Mouse (Mus musculus) cerebellum, adult 11 months (tissue): ENCODE data around the gene Nck2.
"Not testable (repeated sequence)": the region's sequence is repeated elsewhere in the genome, so short reads cannot be mapped to it uniquely, and the experiment has no call there.

Experiments used
- DNase-seq: peaks from one replicate; pipeline ENCODE4 v3.0.0; 2022

Gene Nck2

DNA sequence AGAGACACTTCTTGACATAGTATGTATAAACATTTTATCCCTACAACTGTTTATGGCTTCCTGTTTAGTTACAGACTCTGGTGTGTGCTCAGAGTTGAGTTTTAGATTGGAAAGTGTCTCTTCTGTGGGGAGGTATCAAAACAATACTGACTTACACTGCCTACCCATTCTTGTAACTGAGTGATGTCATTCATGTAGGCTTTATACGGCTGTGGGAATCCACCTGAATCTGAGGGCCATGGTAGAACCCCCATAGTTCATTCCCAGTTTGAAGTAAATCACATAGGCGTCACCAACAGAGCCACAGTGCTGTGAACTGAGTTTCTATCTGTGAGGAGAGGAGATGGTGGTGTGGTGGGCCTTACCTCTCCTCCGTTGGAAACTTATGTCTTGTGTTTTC lies 92.6 kb downstream of the Nck2 start:
- DNase-seq: no peak

DNA sequence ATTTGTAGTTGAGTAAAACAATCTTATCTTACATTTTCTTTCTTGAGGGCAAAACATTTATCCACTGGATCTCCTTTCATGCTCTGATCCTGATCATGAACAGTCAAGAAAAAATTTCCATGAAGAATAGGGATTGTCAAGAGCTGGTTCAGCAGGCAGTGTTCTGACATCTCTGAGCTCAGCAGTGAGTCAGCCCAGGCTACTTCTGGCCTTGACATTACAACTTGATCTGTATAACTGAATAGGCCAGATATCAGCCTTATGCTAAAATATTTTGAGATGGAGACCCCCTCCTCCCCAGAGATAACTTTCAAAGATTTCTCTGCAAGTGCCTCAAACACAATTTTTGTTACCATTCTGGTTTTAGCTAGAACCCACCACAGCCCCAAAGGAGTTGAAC lies 93.1 kb downstream of the Nck2 start:
- DNase-seq: no peak

DNA sequence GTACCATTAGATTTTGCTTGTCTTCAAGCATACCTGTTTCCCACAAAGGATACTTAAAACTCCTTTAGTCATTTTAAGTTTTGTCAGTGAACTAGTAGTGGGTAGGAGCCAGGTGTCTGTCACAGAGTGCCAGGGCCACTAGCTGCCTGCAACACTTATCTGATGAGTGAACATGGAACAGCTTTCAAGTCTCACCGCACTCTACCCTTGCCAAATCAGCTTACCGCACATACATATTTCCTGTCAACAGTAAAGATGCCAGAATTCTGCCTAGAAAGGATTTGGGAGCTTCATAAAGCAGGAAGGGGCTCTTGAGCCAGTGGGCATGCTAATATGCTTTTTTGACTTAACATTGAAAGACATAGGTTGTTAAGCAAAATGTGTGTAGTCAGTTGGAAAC lies 94.3 kb downstream of the Nck2 start:
- DNase-seq: no peak

DNA sequence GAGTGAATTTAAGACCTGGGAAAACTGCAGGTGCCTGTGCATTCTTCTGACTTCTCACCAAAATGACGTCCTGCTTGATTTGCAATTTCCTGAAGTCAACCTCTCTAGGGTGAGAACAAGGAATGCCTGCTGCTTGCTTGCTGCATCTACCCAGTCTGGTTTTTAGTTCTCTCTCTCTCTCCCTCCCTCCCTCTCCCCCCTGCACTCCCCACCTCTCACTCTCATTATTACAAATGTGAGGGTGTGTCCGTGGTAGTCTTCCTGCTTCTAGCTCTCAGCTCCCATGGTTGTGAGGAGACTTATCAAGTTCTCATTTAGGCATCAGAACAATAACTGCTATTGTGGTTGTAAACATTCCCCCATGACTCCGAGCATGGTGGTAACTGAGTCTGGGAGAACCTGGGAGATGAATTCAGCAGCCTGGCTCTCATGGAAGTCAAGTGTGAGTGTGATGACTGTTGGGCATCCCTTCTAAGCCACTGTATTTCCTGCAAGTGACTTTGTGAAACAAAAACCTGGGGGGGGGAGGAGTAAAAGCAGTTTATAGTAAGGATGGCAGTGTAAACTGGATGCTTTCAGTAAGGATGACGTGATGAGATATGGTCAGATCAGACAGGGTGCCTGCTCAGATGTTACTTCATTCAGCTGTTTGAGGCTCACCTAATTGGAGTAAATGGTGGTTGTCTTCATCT lies 95.5 kb downstream of the Nck2 start:
- no peak for DNase-seq

DNA sequence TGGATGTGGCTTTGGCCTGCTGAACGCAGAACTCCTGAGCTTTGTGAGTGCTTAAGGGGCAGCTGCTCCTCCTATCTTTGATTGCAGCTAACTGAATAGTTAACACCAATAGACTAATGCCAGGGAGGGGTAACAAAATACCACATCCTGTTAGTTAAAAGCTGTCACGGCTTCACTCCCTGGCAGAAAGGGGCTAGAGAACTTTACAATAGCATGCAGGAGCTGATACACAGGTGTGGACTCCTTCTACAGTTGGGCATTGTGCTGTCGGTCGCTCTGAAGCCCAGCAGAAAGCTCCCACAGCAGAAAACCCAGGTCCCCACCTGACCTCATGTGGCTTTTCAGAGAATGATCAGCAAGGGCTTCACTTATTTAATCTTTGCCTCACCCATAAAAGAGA lies 98.0 kb downstream of the Nck2 start:
- DNase-seq: no peak

DNA sequence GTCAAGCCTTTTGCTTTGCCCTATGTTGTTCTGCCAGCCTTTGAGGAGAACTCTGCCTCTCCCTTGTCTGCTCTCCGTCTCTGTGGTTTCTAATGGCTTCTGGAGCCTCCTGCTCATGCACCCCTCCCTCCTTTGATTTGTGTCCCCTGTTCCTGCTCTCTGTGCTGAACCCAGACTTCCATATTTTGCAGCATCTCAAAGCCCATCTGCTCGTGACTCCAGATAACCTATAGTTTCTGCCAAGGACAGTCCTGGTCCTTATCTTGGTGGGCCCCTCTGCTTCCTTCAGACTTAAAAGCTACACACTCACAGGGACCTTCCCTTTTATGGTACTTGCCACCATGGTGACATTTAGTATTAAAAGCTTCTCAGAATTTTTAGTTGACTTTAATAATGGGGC lies 103.3 kb downstream of the Nck2 start:
- no peak for DNase-seq

DNA sequence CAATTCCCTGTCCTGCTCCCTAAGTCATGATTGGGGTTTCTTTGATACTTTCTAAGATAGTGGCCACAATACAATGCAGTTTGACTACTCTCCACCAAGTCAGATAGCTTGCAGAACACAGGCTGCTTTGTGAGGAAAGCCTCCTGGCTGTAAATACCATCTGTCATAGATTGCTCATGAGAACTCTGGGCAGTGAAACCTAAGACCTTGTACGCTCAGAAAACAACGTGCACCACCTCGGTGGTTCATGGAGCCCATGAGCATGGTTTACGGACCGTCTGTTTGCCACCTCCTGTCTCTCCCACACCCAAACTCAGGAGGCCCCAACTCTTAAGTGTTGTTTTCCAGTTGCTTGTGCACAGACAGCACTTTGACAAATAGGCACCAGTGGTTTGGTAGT lies 104.4 kb downstream of the Nck2 start:
- no peak for DNase-seq

DNA sequence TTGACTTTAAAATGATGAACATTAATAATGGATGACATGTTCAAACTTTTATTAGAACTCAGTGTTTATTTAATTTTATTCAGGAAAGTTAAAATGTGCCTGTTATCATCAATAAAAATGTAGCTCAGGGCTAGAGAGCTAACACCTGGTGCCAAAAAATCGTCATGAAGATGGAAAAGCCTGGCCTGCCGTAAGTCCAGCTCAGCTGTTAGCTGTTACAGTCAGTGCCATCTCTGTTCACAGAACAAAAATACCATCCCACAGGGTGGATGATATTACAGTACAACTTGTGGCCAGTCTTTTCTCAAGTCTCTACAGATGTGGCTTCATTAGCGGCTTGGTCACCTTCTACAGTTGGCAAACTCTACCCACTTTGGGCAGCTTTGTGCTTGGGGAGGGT lies 106.1 kb downstream of the Nck2 start:
- DNase-seq: no peak

DNA sequence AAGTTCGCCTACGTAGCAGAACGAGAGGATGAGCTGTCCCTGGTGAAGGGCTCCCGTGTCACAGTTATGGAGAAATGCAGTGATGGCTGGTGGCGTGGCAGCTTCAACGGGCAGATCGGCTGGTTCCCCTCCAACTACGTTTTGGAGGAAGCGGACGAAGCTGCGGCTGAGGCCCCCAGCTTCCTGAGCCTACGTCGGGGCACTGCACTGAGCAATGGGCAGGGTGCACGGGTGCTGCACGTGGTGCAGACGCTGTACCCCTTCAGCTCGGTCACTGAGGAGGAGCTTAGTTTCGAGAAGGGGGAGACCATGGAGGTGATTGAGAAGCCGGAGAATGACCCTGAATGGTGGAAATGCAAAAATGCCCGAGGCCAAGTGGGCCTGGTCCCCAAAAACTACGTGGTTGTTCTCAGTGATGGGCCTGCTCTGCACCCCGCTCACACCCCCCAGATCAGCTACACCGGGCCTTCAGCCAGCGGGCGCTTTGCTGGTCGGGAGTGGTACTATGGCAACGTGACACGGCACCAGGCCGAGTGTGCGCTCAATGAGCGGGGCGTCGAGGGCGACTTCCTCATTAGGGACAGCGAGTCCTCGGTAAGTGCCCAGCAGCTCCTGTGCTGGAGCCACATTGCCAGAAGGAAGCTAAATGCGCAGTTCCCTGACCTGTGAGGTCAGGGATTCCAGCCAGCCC lies 109.8 kb downstream of the Nck2 start:
- not testable (repeated sequence) for DNase-seq

DNA sequence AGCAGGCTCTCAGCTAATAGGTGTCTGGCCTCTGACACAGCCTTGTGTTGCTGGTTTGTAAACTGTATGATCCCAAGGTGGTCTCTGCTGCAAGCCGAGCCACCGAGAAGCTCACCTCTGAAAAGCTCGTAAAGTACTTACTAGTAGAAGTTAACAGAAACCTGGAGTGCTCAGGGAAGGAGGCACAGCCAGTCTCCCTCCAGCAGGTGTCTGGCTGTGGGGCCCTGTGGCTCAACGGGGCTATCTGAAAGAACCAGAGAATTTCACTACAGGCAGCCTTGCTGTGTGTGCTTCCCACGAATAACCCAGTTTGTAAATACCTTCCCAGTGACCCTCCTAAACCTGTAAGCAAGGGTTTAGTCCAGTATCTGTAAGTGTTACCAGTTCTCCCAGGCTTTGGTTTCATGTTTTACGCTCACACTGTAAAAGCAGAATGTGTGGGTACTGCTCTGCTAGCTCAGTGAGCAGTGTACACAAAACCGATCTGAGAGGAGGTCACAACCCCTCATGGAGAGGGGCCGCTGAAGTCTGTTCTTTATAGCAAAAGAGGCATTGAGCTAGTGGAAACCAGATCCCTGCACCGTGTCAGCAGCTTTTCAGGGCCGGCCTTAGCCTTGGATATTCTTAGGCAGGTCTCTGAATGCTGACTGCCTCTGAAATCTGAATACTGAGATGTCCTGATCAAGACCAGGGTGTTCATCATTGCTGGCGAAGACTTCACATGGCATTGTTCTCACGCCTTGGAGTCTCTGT lies 111.0 kb downstream of the Nck2 start:
- DNase-seq: no peak

DNA sequence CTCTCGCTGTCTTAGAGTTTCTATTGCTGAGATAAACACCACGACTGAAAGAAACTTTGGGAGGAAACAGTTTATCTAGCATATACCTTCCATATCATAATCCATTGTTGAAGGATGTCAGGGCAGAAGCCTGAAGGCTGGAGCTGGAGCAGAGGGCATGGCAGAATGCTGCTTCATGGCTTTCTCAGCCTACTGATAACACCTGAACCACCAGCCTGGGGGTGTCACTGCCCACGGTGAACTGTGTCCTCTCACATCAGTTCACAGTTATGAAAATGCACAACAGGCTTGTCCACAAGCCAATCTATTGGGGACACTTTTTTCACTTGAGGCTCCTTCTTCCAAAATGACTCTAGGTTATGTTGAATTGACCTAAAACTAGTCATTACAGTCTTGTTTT lies 114.0 kb downstream of the Nck2 start:
- DNase-seq: no peak

DNA sequence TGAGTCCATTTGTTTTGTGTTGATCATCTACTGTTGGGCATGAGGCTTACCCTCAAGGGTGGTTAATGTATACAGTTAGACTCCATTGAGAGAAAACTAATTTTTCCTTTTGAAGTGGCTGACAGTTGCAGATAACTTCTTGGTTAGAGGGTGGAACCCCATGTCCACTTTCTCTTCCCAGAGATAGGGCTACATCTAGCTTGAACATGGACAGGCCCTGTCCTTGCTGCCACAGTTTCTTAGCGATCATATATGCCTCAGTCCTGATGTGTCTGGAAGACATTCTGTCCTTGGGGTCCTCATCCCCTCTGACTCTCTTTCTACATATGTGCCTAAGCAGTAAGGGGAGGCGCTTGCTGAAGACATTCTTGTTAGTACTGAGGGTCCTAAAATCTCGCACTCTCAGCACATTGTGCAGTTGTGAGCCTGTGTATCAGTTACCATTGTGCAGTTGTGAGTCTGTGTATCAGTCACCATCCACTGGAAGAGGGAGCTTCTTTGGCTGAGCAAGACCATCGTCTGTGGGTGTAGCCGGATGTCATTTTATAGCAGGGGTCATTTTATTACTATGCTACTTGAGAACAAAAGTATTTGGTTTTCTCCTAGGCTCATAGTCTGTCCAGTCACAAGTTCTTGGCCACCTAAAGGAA lies 114.8 kb downstream of the Nck2 start:
- DNase-seq: no peak

DNA sequence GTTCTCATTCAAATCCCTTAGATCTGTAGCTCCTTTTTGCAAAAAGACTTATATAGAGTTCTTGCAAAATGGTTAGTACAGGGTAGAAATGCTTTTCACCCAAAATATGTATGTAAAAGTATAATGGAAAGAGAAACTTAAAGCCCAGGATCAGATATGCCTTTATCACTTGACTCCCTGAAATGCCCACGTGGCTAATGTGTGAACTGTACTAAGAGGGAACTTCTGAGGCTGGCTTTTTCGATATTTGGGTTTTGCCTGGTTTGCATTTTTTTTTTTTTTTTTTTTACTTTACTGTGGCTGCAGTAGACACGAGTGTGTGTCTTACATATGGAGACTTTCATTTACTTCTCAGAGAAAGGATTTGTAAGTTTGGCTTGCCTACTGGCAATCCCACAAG lies 116.7 kb downstream of the Nck2 start:
- no peak for DNase-seq

DNA sequence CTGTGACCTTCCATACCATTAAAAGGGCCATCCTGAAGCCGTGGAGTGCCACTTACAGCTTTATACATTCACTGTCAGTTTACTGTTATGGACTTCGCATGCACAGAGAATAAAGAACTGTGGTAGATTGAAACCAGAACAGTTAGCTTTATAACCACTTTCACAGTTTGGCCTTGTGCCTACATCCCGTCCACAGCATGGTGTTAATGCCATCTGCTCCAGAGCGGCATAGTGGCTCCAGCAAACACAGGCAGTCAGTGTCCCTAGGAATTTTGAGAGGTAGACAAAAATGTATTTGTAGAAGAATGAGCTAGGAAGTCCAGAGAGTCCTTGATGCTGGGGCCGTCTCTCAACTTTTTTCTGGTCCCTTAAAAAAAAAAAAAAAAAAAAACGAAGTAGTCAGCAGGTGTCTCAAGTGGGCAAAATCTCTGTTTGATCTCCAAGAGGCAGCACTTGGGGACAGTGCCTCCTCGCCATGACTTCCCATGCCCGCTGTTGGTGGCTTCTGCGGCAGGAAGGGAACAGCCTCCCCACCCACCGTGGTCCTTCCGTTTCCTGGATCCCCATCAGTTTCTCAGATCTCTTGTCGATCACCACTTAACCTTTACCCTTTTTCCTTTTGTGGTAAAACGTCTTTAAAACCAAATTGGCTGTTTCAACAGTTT lies 117.8 kb downstream of the Nck2 start:
- DNase-seq: peak; percentile 79

DNA sequence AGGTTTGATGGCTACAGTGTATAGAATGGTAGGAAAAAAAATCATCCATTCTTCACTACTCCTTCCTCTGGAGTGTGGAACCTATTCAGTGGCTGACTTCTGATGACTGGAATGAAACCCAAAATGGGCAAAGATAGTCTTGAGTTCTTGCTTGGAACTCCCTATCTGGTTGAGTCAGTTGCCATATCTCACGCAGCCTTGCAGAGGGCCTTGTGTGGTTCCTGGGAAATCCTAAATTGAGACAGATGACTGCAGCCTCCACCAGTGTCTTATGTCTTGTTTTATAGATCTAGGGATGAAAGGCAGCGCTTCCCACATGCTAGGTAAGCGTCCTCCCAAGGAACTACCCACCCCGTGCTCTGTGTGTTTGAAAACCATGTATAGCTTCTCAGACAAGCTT lies 120.9 kb downstream of the Nck2 start:
- DNase-seq: no peak

DNA sequence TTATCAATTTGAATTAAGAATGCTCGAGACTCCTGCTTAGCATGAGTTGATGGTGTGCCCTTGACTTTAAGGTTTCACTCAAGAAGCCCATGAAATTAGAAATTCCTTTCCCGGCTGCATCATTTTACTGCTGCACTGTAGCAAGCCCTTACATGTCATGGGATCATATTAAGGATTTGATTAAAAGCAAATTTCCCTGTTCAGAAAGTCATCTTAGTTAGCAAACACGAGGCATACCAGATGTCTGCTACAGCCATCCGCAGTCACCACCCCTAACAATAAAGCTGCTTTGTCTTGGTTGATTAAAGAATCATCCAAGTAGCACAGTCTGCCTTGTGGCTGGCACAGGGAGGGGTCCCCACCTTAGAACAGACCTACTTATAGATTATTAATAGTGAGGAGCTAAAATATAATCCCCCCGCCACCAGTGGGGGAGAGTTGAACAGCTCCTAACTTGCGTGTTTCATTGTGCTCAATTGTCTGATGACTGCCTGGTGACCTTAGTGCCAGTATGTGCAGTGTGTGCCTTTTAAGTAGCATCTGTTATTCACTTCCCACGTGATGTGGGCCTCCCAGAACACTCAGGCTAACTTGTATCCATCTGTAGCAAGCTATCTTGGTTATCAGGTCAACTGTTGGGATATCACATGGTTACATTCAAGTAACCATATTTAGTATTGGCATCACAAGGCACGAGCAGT lies 122.4 kb downstream of the Nck2 start:
- DNase-seq: no peak

DNA sequence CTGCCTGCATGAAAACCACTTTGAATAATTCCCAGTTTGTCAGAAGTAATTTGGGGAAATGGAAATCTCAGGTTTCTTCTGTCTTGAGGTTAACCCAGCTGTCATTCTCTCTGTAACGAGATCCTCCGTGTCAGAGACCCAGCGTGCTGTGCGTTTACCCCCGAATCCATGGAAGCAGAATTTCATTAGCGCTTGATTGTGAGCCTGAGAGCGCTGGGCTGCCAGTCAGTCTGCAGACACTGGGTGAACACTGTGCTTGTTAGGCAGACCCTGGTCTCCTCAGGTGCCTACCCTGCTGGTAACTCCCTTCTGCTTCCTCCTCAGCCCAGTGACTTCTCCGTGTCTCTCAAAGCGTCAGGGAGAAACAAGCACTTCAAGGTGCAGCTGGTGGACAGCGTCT lies 124.4 kb downstream of the Nck2 start:
- DNase-seq: no peak

DNA sequence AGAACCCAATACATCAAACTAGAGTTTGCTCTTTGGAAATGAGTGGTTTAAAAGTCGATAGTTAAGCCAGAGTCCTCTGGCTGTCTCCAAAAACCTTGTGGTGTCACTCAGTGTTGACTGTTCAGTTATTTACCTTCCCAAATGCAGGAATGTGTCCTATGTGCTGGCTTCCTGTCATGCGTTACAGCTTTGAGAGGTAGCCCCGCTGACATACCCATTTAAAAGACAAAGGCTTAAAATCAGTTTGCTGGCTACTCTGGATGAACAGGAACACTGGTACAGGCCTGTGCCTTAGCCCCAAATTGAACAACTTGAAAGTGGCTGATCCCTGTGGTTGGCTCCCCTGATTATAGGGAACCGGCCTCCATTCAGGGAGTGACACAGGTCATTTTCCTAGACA lies 126.7 kb downstream of the Nck2 start:
- DNase-seq: no peak

DNA sequence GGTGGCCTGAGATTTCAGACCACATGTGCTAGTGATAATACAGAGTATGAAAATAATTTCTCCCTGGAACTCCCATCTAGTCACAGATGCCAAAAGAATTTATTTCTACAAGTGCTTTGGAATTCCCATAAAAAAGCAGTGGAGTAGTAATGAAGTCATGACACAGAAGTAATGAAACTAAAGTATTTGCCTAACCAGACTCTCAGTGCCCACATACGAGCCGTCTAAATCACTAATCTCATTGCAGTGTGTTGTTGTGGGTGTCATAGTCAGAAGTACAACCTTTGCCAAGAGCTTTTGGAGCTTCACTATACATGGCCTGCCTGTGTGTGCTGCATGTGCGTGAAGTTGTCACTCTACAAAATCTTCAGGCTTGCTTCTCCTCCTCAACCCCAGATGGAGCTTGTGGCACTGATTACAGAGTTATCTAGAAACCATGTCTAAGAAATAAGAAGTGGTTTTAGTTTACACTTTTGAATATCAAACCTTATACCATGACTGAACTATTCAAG lies 130.5 kb downstream of the Nck2 start:
- DNase-seq: no peak

DNA sequence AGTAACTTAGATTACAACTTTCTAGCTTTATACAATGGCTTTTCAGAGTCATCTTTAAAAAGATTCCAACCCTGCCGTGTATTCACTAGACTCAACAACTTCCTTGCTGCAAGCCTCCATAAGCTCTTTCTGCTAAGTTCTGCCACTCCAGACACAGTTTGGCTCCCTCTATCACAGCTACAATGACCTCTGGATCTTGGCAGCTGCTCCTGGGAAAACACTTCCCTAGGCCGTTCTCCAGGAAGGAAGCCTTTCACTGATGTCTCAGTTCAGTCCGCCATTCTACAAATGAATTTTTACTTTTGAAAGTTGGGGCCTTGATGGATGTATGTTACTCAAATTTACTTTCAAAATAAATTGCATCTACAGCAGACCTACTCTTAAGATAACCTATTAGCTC lies 133.0 kb downstream of the Nck2 start:
- DNase-seq: no peak

DNA sequence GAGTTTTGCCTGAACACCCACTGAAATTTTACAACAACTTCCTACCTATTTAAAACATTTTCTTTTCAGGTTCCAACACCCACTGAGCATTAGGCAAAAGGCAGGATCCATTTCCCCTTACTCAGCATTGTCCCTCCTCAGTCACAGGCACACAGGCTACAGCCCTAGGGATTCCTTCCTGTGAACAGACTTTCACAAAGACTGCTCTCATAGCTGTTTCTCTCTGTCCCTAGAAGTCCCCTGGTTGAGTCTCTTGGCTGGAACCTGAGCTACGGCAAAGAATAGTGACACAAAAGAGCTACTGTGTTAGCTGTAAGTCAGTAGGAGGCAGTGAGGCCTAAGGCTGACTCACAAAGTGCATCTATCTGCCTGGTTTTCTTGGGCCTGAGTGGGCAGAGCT lies 139.2 kb downstream of the Nck2 start:
- DNase-seq: no peak

DNA sequence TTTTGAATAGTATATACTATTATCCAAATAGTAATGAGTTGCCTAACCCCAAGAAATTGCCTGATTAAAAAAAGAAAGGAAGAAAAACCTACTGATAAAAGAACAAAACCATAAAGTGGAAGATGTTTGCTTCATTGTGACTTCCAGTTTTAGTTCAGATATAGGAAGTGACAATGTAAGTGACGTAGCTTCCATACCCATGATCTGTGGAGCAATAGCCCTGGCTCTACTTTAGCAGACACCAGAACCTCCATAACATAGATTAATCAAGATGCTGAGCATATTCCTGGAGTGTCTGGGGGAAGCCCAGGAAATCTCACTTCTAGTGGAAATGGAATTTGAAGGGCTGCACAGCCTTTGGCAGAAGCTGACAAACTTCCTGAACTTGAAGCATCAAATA lies 144.6 kb downstream of the Nck2 start:
- no peak for DNase-seq
